In genomic region chr8:8602616-8603461, GRCm38 (mm10) we compare ENCODE assay signal across 8 mouse cellular contexts. TPM values are rescaled to one million over a fixed set of nuclear protein-coding genes. Genes with fewer than 3 reads are reported as not detected.
DNase-seq lines count a peak whose midpoint lies in the region; ATAC-seq and TF ChIP-seq lines count a peak whose summit lies in the region.

No protein-coding gene starts in this region.

- H3K4me3 ChIP-seq in kidney, embryonic 15.5 days (replicated peaks) = no peak overlapping the region
- H3K4me3 ChIP-seq in stomach, postnatal 0 days (ENCODE audit: low read depth, low read length) = no peak overlapping the region

- no peak overlapping the region for H3K27ac ChIP-seq in kidney, embryonic 15.5 days
- peak overlapping the region; percentile 90 for H3K27ac ChIP-seq in stomach, postnatal 0 days (replicated peaks)

- H3K27me3 ChIP-seq in kidney, embryonic 15.5 days = no peaks in the 10 kb centered on the region
- H3K27me3 ChIP-seq in stomach, postnatal 0 days (ENCODE audit: control insufficient read depth, insufficient read depth, low read length) = no peaks in the 10 kb centered on the region

- H3K36me3 ChIP-seq in kidney, embryonic 15.5 days = no peaks in the 10 kb centered on the region
- H3K36me3 ChIP-seq in stomach, postnatal 0 days (ENCODE audit: control insufficient read depth, insufficient read depth, low read length) = no peaks in the 10 kb centered on the region

- no peaks in the 10 kb centered on the region for H3K4me1 ChIP-seq in kidney, embryonic 15.5 days
- peaks cover 3% of the 10 kb centered on the region; the same call in 1 of the 2 replicates for H3K4me1 ChIP-seq in stomach, postnatal 0 days (replicated peaks; ENCODE audit: control insufficient read depth, insufficient read depth)

- WGBS in kidney, embryonic 15.5 days = 67% methylated on average over 7 of the region's 7 CpGs
- WGBS in stomach, postnatal 0 days = 36% methylated on average over 7 of the region's 7 CpGs

- H3K9me3 ChIP-seq in kidney, embryonic 15.5 days (replicated peaks) = no peaks in the 10 kb centered on the region
- H3K9me3 ChIP-seq in stomach, postnatal 0 days (ENCODE audit: control insufficient read depth, low read length) = no peaks in the 10 kb centered on the region

- peak; percentile 18 for DNase-seq in kidney, adult 11 months
- peak; percentile 63 for DNase-seq in fibroblast of lung, adult 2 months (ENCODE audit: low read depth)
- DNase-seq in kidney, postnatal 25 days = peak; percentile 9 to 67
- peak; percentile 92 for DNase-seq in stomach, postnatal 0 days (ENCODE audit: low spot score)
- DNase-seq in gastrocnemius, postnatal 10 days = no peak
- DNase-seq in frontal cortex, postnatal 25 days (ENCODE audit: low spot score in 2 of 2) = no peak
- no peak for DNase-seq in cerebellum, postnatal 10 days

- peak; percentile 66 for TF ChIP-seq CTCF in stomach, postnatal 0 days (IDR thresholded peaks at IDR 0.05; ENCODE audit: low read depth)

- H3K4me2 ChIP-seq in kidney, embryonic 15.5 days = no peak overlapping the region
- no peak overlapping the region for H3K4me2 ChIP-seq in stomach, postnatal 0 days (replicated peaks; ENCODE audit: low read depth)

- no peak overlapping the region for H3K9ac ChIP-seq in kidney, embryonic 15.5 days
- no peak overlapping the region for H3K9ac ChIP-seq in stomach, postnatal 0 days (ENCODE audit: low read length)

- TF ChIP-seq EP300 in stomach, postnatal 0 days (optimal IDR thresholded peaks at IDR 0.05) = peak; percentile 54

- no peak for ATAC-seq in kidney, embryonic 15.5 days (replicated peaks; ENCODE audit: low FRiP score)
- ATAC-seq in stomach, postnatal 0 days (ENCODE audit: low FRiP score, low TSS enrichment) = peak; percentile 97

RNA-seq across cellular contexts. Expression of gene Efnb2, which starts 58.2 kb away (rescaled TPM):
- polyA plus RNA-seq in kidney, embryonic 15.5 days (2015; fragmentation: Nextera tagmentation; extraction: Ambion mirVana) = 26.2 TPM in 2 replicates
- 7.2 and 7.8 TPM in 2 replicates for polyA plus RNA-seq in stomach, postnatal 0 days (2015; fragmentation: Nextera tagmentation; extraction: Ambion mirVana)
- 10 to 100 TPM; 12.8 to 16.9 TPM for total RNA-seq in gastrocnemius, postnatal 10 days (2021)

Comparison
In these comparisons a context has a peak if more than half of its experiments do, and no peak if none do; other contexts are left out.
1. DNase-seq: peak in kidney, adult 11 months (single experiment), fibroblast of lung, adult 2 months (single experiment), kidney, postnatal 25 days (2 of 2) and stomach, postnatal 0 days (single experiment); none in gastrocnemius, postnatal 10 days (single experiment), frontal cortex, postnatal 25 days (0 of 2) and cerebellum, postnatal 10 days (0 of 2).